Comparison of ENCODE assay signal across 18 mouse cellular contexts in genomic region chr6:17737262-17737948, GRCm38 (mm10). TPM values are rescaled to one million over a fixed set of nuclear protein-coding genes. Genes with fewer than 3 reads are reported as not detected.
DNase-seq lines count a peak whose midpoint lies in the region; ATAC-seq lines count a peak whose summit lies in the region.
"Had no signal": no experiment of that assay in that cellular context is flagged by ENCODE, and none has a peak within 500 bp of the region (broad histone marks: within the 10 kb centered on the region; RNA-seq: fewer than 3 reads in every experiment).

No protein-coding gene starts in this region.

- no peaks in the 10 kb centered on the region for H3K36me3 ChIP-seq in liver, embryonic 11.5 days (ENCODE audit: control insufficient read depth, insufficient read depth, low read length)
- H3K36me3 ChIP-seq in liver, embryonic 12.5 days, result no peaks in the 10 kb centered on the region
- H3K36me3 ChIP-seq: hindbrain, embryonic 13.5 days; limb, embryonic 15.5 days had no signal

- no peak; the same call in 1 of the 2 replicates for ATAC-seq in liver, embryonic 11.5 days (replicated peaks; ENCODE audit: low FRiP score)
- no peak for ATAC-seq in liver, embryonic 12.5 days
- ATAC-seq: forebrain, embryonic 16.5 days had no signal

- H3K9ac ChIP-seq in liver, embryonic 11.5 days (ENCODE audit: low read depth, low read length), result no peak overlapping the region
- H3K9ac ChIP-seq in liver, embryonic 12.5 days, result 0 out of 2 replicates have a peak overlapping the region, but pooled peaks have one; percentile 18
- H3K9ac ChIP-seq: hindbrain, embryonic 13.5 days; limb, embryonic 15.5 days had no signal

- H3K4me3 ChIP-seq in liver, embryonic 11.5 days (ENCODE audit: low read depth, low read length), result no peak overlapping the region
- H3K4me3 ChIP-seq in liver, embryonic 12.5 days, result no peak overlapping the region
- H3K4me3 ChIP-seq: hindbrain, embryonic 13.5 days; limb, embryonic 15.5 days had no signal

- H3K27ac ChIP-seq in liver, embryonic 11.5 days (ENCODE audit: low read depth, low read length), result 0 out of 2 replicates have a peak overlapping the region, but pooled peaks have one; percentile 19
- H3K27ac ChIP-seq in liver, embryonic 12.5 days, result peak overlapping the region; percentile 77
- H3K27ac ChIP-seq: hindbrain, embryonic 13.5 days; limb, embryonic 15.5 days had no signal

- H3K4me2 ChIP-seq in liver, embryonic 11.5 days, result peak overlapping the region; percentile 42
- H3K4me2 ChIP-seq in liver, embryonic 12.5 days, result peak overlapping the region; percentile 45
- H3K4me2 ChIP-seq: hindbrain, embryonic 13.5 days; limb, embryonic 15.5 days had no signal

- H3K4me1 ChIP-seq in liver, embryonic 11.5 days (replicated peaks; ENCODE audit: control insufficient read depth, insufficient read depth, low read length), result peaks cover 44% of the 10 kb centered on the region
- peaks cover 74% of the 10 kb centered on the region for H3K4me1 ChIP-seq in liver, embryonic 12.5 days
- H3K4me1 ChIP-seq: hindbrain, embryonic 13.5 days; limb, embryonic 15.5 days had no signal

- no peaks in the 10 kb centered on the region for H3K27me3 ChIP-seq in liver, embryonic 11.5 days (replicated peaks; ENCODE audit: control insufficient read depth, insufficient read depth, low read length)
- no peaks in the 10 kb centered on the region for H3K27me3 ChIP-seq in liver, embryonic 12.5 days (replicated peaks)
- H3K27me3 ChIP-seq: hindbrain, embryonic 13.5 days; limb, embryonic 15.5 days had no signal

- DNase-seq in heart, adult 11 months, result peak; percentile 12
- DNase-seq in heart, adult 8-10 months (ENCODE audit: low spot score), result no peak
- no peak for DNase-seq in liver, embryonic 11.5 days (ENCODE audit: low spot score)
- no peak for DNase-seq in liver
- peak; percentile 12 to 35 for DNase-seq in natural killer cell, adult 2 months (ENCODE audit: low spot score in 2 of 2)
- DNase-seq in right cerebral cortex, adult 2 months (ENCODE audit: low spot score in 2 of 2), result no peak
- no peak for DNase-seq in kidney, adult 18-20 months
- DNase-seq: adrenal gland, postnatal 25 days; cerebellum, postnatal 10 days; gastrocnemius, postnatal 10 days; kidney, adult 11 months; kidney, postnatal 36 days; midbrain, embryonic 14.5 days; thymus, postnatal 25 days had no signal

- 56% methylated on average over 8 of the region's 8 CpGs for WGBS in liver, embryonic 11.5 days
- WGBS in liver, embryonic 12.5 days (ENCODE audit: insufficient replicate concordance), result 38% methylated on average over 8 of the region's 8 CpGs

- H3K9me3 ChIP-seq in liver, embryonic 11.5 days (ENCODE audit: control insufficient read depth, low read length), result no peaks in the 10 kb centered on the region
- H3K9me3 ChIP-seq in liver, embryonic 12.5 days (replicated peaks), result no peaks in the 10 kb centered on the region
- H3K9me3 ChIP-seq: hindbrain, embryonic 13.5 days; limb, embryonic 15.5 days had no signal

RNA-seq across cellular contexts. Expression of gene St7, which starts 44.7 kb away (rescaled TPM):
- total RNA-seq in heart, adult 8-10 months (2022), result 10 to 100 TPM; 14.4 to 19.0 (median 16.0) TPM
- 16.9 and 18.6 TPM in 2 replicates for polyA plus RNA-seq in liver, embryonic 11.5 days (2014; fragmentation: Nextera tagmentation; extraction: Ambion mirVana)
- 13.8 and 14.5 TPM in 2 replicates for polyA plus RNA-seq in liver, embryonic 12.5 days (2016; fragmentation: Nextera tagmentation; extraction: Ambion mirVana)

Comparison
In these comparisons a context has a peak if more than half of its experiments do, and no peak if none do; other contexts are left out.
1. DNase-seq: peak in heart, adult 11 months (single experiment) and natural killer cell, adult 2 months (2 of 2); none in heart, adult 8-10 months (single experiment), liver, embryonic 11.5 days (single experiment), liver (single experiment), right cerebral cortex, adult 2 months (0 of 2) and kidney, adult 18-20 months (single experiment).